Comparison of ENCODE assay signal across 9 mouse cellular contexts in the genomic region with DNA sequence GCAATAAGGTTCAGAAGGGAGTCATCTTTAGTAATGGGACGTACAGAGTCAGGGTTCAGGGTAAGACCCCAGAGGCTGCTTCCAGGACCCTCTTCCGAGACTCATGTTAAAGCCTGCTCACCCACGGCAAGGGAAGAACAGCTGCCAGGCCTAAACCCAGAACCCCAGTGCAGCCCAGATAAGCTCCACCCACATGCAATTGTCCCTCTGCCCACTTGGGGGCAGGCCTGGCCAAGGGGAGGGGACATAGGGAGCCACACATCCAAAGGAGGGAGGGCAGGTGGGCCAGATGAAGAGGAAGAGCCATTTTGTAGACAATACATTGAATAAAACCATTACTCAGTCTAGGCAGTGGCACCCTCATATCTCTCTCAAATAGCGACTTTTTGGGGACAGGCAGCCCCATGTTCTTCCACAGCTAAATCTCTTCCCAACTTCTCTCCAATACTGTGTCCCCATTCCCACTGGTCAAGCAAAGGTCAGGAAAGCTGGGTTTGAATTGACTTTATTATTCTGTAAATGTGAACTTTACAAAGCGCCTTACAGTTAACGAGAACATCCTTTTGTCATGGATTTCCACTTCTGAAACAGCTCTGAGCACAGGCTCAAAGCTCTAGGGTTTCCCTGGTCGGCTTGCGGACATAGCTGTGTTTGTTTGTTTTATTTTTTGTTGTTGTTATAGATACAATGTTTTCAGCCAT. TPM values are rescaled to one million over a fixed set of nuclear protein-coding genes. Genes with fewer than 3 reads are reported as not detected.
DNase-seq lines count a peak whose midpoint lies in the region; ATAC-seq and TF ChIP-seq lines count a peak whose summit lies in the region.
"Had no signal": no experiment of that assay in that cellular context is flagged by ENCODE, and none has a peak within 500 bp of the region (broad histone marks: within the 10 kb centered on the region; RNA-seq: fewer than 3 reads in every experiment).

No protein-coding gene starts in this region.

- no peak overlapping the region for H3K27ac ChIP-seq in intestine, postnatal 0 days (ENCODE audit: low read depth, low read length)
- H3K27ac ChIP-seq in limb, embryonic 14.5 days (replicated peaks; ENCODE audit: low read depth, low read length), result no peak overlapping the region
- no peak overlapping the region for H3K27ac ChIP-seq in midbrain, postnatal 0 days (ENCODE audit: low read depth, low read length)
- no peak overlapping the region for H3K27ac ChIP-seq in spleen, adult 2 months (ENCODE audit: insufficient read depth, low read length)

- no peaks in the 10 kb centered on the region for H3K4me1 ChIP-seq in intestine, postnatal 0 days (replicated peaks; ENCODE audit: control insufficient read depth, insufficient read depth, low read length)
- no peaks in the 10 kb centered on the region for H3K4me1 ChIP-seq in limb, embryonic 14.5 days (ENCODE audit: control insufficient read depth, insufficient read depth, low read length)
- H3K4me1 ChIP-seq in midbrain, postnatal 0 days (ENCODE audit: insufficient read depth, low read length), result no peaks in the 10 kb centered on the region
- H3K4me1 ChIP-seq in spleen, adult 2 months (ENCODE audit: control insufficient read depth, insufficient read depth, insufficient read length), result no peaks in the 10 kb centered on the region

- no peaks in the 10 kb centered on the region for H3K9me3 ChIP-seq in intestine, postnatal 0 days (ENCODE audit: control insufficient read depth)
- no peaks in the 10 kb centered on the region for H3K9me3 ChIP-seq in limb, embryonic 14.5 days (ENCODE audit: control insufficient read depth, low read length)
- H3K9me3 ChIP-seq in midbrain, postnatal 0 days (ENCODE audit: low read length), result no peaks in the 10 kb centered on the region

- H3K4me2 ChIP-seq in intestine, postnatal 0 days (replicated peaks; ENCODE audit: low read depth), result no peak overlapping the region
- H3K4me2 ChIP-seq in limb, embryonic 14.5 days (replicated peaks; ENCODE audit: low read depth, low read length, severe bottlenecking), result no peak overlapping the region
- no peak overlapping the region for H3K4me2 ChIP-seq in midbrain, postnatal 0 days (ENCODE audit: low read depth, low read length, poor library complexity, severe bottlenecking)

- H3K4me3 ChIP-seq in intestine, postnatal 0 days (ENCODE audit: low read depth, low read length), result no peak overlapping the region
- no peak overlapping the region for H3K4me3 ChIP-seq in limb, embryonic 14.5 days (replicated peaks; ENCODE audit: low read length)
- H3K4me3 ChIP-seq in midbrain, postnatal 0 days (ENCODE audit: low read depth, low read length), result no peak overlapping the region
- no peak overlapping the region for H3K4me3 ChIP-seq in spleen, adult 2 months (ENCODE audit: extremely low read depth, insufficient read depth, insufficient read length)

- peak; percentile 99 for ATAC-seq in common myeloid progenitor, adult 5-6 weeks (replicated peaks; ENCODE audit: low read depth, poor library complexity, severe bottlenecking)
- ATAC-seq in intestine, postnatal 0 days, result 0 out of 2 replicates have a peak, but pooled peaks have one; percentile 37
- peak; percentile 65; the same call in 1 of the 2 replicates for ATAC-seq in limb, embryonic 14.5 days (ENCODE audit: low FRiP score, low read depth)
- ATAC-seq in midbrain, postnatal 0 days (ENCODE audit: low FRiP score), result peak; percentile 68
- ATAC-seq: Patski had no signal

- no peak overlapping the region for H3K9ac ChIP-seq in intestine, postnatal 0 days (ENCODE audit: low read depth, low read length)
- H3K9ac ChIP-seq in limb, embryonic 14.5 days (ENCODE audit: low read depth, low read length, severe bottlenecking), result no peak overlapping the region
- H3K9ac ChIP-seq in midbrain, postnatal 0 days (replicated peaks; ENCODE audit: low read length, poor library complexity, severe bottlenecking), result no peak overlapping the region

- TF ChIP-seq CTCF in intestine, postnatal 0 days (IDR thresholded peaks at IDR 0.05; ENCODE audit: low read depth), result peak; percentile 95
- peak; percentile 87 for TF ChIP-seq CTCF in midbrain, postnatal 0 days (IDR thresholded peaks at IDR 0.05)
- peak; percentile 80; the same call in 1 of the 2 replicates for TF ChIP-seq CTCF in spleen, adult 2 months (IDR thresholded peaks at IDR 0.05; ENCODE audit: extremely low read depth, insufficient read depth, insufficient read length, insufficient replicate concordance)

- peaks cover 9% of the 10 kb centered on the region; the same call in 1 of the 2 replicates for H3K36me3 ChIP-seq in intestine, postnatal 0 days (ENCODE audit: control insufficient read depth, insufficient read depth)
- peaks cover 4% of the 10 kb centered on the region for H3K36me3 ChIP-seq in limb, embryonic 14.5 days (ENCODE audit: control insufficient read depth, insufficient read depth, low read length)
- peaks cover 5% of the 10 kb centered on the region for H3K36me3 ChIP-seq in midbrain, postnatal 0 days (ENCODE audit: insufficient read depth, low read length)
- no peaks in the 10 kb centered on the region for H3K36me3 ChIP-seq in spleen, adult 2 months (ENCODE audit: control insufficient read depth, insufficient read depth, low read length)

- H3K27me3 ChIP-seq in intestine, postnatal 0 days (replicated peaks; ENCODE audit: control insufficient read depth, insufficient read depth, low read length), result no peaks in the 10 kb centered on the region
- no peaks in the 10 kb centered on the region for H3K27me3 ChIP-seq in limb, embryonic 14.5 days (ENCODE audit: control insufficient read depth, insufficient read depth, low read length)
- no peaks in the 10 kb centered on the region for H3K27me3 ChIP-seq in midbrain, postnatal 0 days (ENCODE audit: insufficient read depth, low read length)
- H3K27me3 ChIP-seq in spleen, adult 2 months (ENCODE audit: control insufficient read depth, insufficient read depth, low read length), result no peaks in the 10 kb centered on the region
- H3K27me3 ChIP-seq: Patski had no signal

- peak; percentile 62 for DNase-seq in layer of hippocampus, adult 11-12 months (ENCODE audit: low spot score)
- no peak for DNase-seq in layer of hippocampus, adult 9-10 months (ENCODE audit: low spot score)
- peak; percentile 48 for DNase-seq in gastrocnemius, postnatal 25 days
- DNase-seq in limb, embryonic 14.5 days (ENCODE audit: low spot score), result peak; percentile 32
- DNase-seq in midbrain, postnatal 0 days (ENCODE audit: low spot score), result peak; percentile 80
- peak; percentile 38 to 54 for DNase-seq in spleen, adult 2 months (ENCODE audit: low read depth in 1 of 2, low spot score in 2 of 2)

- TF ChIP-seq POLR2A in limb, embryonic 14.5 days (IDR thresholded peaks at IDR 0.05; ENCODE audit: borderline replicate concordance, extremely low read depth, insufficient read depth, insufficient read length), result no peak
- no peak for TF ChIP-seq POLR2A in spleen, adult 2 months (IDR thresholded peaks at IDR 0.05; ENCODE audit: low read depth, low read length)

- WGBS in intestine, postnatal 0 days, result 49% methylated on average over 8 of the region's 8 CpGs
- 45% methylated on average over 8 of the region's 8 CpGs for WGBS in limb, embryonic 14.5 days
- WGBS in midbrain, postnatal 0 days, result 39% methylated on average over 8 of the region's 8 CpGs
- 59% methylated on average over 8 of the region's 8 CpGs for WGBS in spleen, adult 2 months

RNA-seq across cellular contexts. Expression of gene Ubac1, which starts 33.6 kb away (rescaled TPM):
- total RNA-seq in common myeloid progenitor, adult 5-6 weeks (2017), result 69.9 and 79.7 TPM in 2 replicates
- total RNA-seq in gastrocnemius, postnatal 25 days (2021), result 100 to 1,000 TPM; 224 to 227 TPM
- polyA plus RNA-seq in intestine, postnatal 0 days (2015; fragmentation: Nextera tagmentation; extraction: Ambion mirVana), result 45.8 TPM in 2 replicates
- polyA plus RNA-seq in limb, embryonic 14.5 days (2012; rRNA removed), result 76.5 and 78.8 TPM in 2 replicates
- 99.3 and 106 TPM in 2 replicates for polyA plus RNA-seq in limb, embryonic 14.5 days (2014; fragmentation: Nextera tagmentation; extraction: Ambion mirVana)
- 100 and 123 TPM in 2 replicates for total RNA-seq in midbrain, postnatal 0 days (2014; rRNA removed)
- 151 and 158 TPM in 2 replicates for polyA plus RNA-seq in midbrain, postnatal 0 days (2015; fragmentation: Nextera tagmentation; extraction: Ambion mirVana)
- polyA plus RNA-seq in spleen, adult 2 months (2012; rRNA removed), result 69.1 and 80.2 TPM in 2 replicates

Comparison
In these comparisons a context has a peak if more than half of its experiments do, and no peak if none do; other contexts are left out.
1. ATAC-seq: peak in every context shown above with its lines; median percentile 99 in common myeloid progenitor, adult 5-6 weeks; 68 in midbrain, postnatal 0 days; 65 in limb, embryonic 14.5 days; 37 in intestine, postnatal 0 days.